Mouse (Mus musculus): ENCODE results near the gene Caly. TPM values are rescaled to one million over a fixed set of nuclear protein-coding genes. Genes with fewer than 3 reads are reported as not detected.

Gene Caly
- total RNA-seq (2018; cell fraction: chromatin; rRNA removed), result not detected
- total RNA-seq (2018; cell fraction: cytosol; rRNA removed), result not detected
- not detected for total RNA-seq (2018; cell fraction: nucleus; rRNA removed)
- polyA plus RNA-seq (2018), result not detected in 3 replicates

GRCm38 (mm10) chr7:140082242-140082678, at the start of gene Caly:
TSS of gene Caly (minus strand) at chr7:140082548.
- Histone ChIP-seq H3K4me3 (ENCODE audit: inconsistent target) (no peak within 1 kb of the TSS), H3K27ac (no peak within 1 kb of the TSS)
- 20% methylated on average over 14 of the region's 18 CpGs for WGBS (ENCODE audit: missing documents)

GRCm38 (mm10) chr7:140127911-140128310, 45.6 kb upstream of the Caly start:
- peak overlapping the region; percentile 94 for H3K27ac ChIP-seq

More at GRCm38 (mm10) chr7:140082242-140082678, at the start of gene Caly:
- no peaks in the 10 kb centered on the region for H3K36me3 ChIP-seq (ENCODE audit: inconsistent target)
- no peaks in the 10 kb centered on the region for H3K79me2 ChIP-seq (ENCODE audit: inconsistent target)

GRCm38 (mm10) chr7:140126934-140127333, 44.6 kb upstream of the Caly start:
- peak overlapping the region; percentile 94 for H3K27ac ChIP-seq
- H3K79me2 ChIP-seq (ENCODE audit: inconsistent target), result peaks cover 30% of the 10 kb centered on the region; the same call in 1 of the 2 replicates
- H3K36me3 ChIP-seq (ENCODE audit: inconsistent target), result peaks cover 17% of the 10 kb centered on the region
- WGBS (ENCODE audit: missing documents), result 32% methylated on average over 3 of the region's 3 CpGs
- H3K4me3 ChIP-seq (ENCODE audit: inconsistent target), result peak overlapping the region; percentile 26

More at GRCm38 (mm10) chr7:140127911-140128310, 45.6 kb upstream of the Caly start:
- no peak overlapping the region; the same call in 1 of the 2 replicates for H3K4me3 ChIP-seq (ENCODE audit: inconsistent target)
- 0% methylated on average over 2 of the region's 2 CpGs for WGBS (ENCODE audit: missing documents)
- peaks cover 30% of the 10 kb centered on the region; the same call in 1 of the 2 replicates for H3K79me2 ChIP-seq (ENCODE audit: inconsistent target)
- peaks cover 17% of the 10 kb centered on the region for H3K36me3 ChIP-seq (ENCODE audit: inconsistent target)

- peak overlapping the region; percentile 72 for H3K4me3 ChIP-seq (ENCODE audit: inconsistent target)
- WGBS (ENCODE audit: missing documents), result 4% methylated on average over 5 of the region's 5 CpGs
- peaks cover 17% of the 10 kb centered on the region for H3K36me3 ChIP-seq (ENCODE audit: inconsistent target)
- H3K79me2 ChIP-seq (ENCODE audit: inconsistent target), result peaks cover 30% of the 10 kb centered on the region; the same call in 1 of the 2 replicates
- peak overlapping the region; percentile 78 for H3K27ac ChIP-seq
Observed at GRCm38 (mm10) chr7:140126022-140126350, 43.6 kb upstream of the Caly start.

- Histone ChIP-seq H3K36me3 (ENCODE audit: inconsistent target) (peaks cover 13% of the 10 kb centered on the region), H3K27ac (peak overlapping the region; percentile 78), H3K79me2 (ENCODE audit: inconsistent target) (peaks cover 30% of the 10 kb centered on the region; the same call in 1 of the 2 replicates), H3K4me3 (ENCODE audit: inconsistent target) (peak overlapping the region; percentile 72)
- 3% methylated on average over 34 of the region's 40 CpGs for WGBS (ENCODE audit: missing documents)
Observed at GRCm38 (mm10) chr7:140125278-140126021, 43.1 kb upstream of the Caly start.

GRCm38 (mm10) chr7:140124382-140124781, 42.0 kb upstream of the Caly start:
- H3K79me2 ChIP-seq (ENCODE audit: inconsistent target), result peaks cover 25% of the 10 kb centered on the region; the same call in 1 of the 2 replicates
- H3K4me3 ChIP-seq (ENCODE audit: inconsistent target), result no peak overlapping the region
- WGBS (ENCODE audit: missing documents), result 100% methylated on average over 1 of the region's 1 CpGs
- H3K27ac ChIP-seq, result no peak overlapping the region
- peaks cover 2% of the 10 kb centered on the region; the same call in 1 of the 2 replicates for H3K36me3 ChIP-seq (ENCODE audit: inconsistent target)

- WGBS (ENCODE audit: missing documents), result 65% methylated on average over 4 of the region's 4 CpGs
- H3K36me3 ChIP-seq (ENCODE audit: inconsistent target), result no peaks in the 10 kb centered on the region
- H3K4me3 ChIP-seq (ENCODE audit: inconsistent target), result no peak overlapping the region
- no peak overlapping the region for H3K27ac ChIP-seq
- peaks cover 14% of the 10 kb centered on the region; the same call in 1 of the 2 replicates for H3K79me2 ChIP-seq (ENCODE audit: inconsistent target)
Observed at GRCm38 (mm10) chr7:140122765-140123164, 40.4 kb upstream of the Caly start.

- H3K79me2 ChIP-seq (ENCODE audit: inconsistent target), result peaks cover 7% of the 10 kb centered on the region; the same call in 1 of the 2 replicates
- WGBS (ENCODE audit: missing documents), result 77% methylated on average over 10 of the region's 13 CpGs
- H3K36me3 ChIP-seq (ENCODE audit: inconsistent target), result no peaks in the 10 kb centered on the region
- no peak overlapping the region for H3K4me3 ChIP-seq (ENCODE audit: inconsistent target)
- no peak overlapping the region for H3K27ac ChIP-seq
Observed at GRCm38 (mm10) chr7:140121338-140121910, 39.1 kb upstream of the Caly start.

GRCm38 (mm10) chr7:140120484-140120883, 38.1 kb upstream of the Caly start:
- Histone ChIP-seq H3K4me3 (ENCODE audit: inconsistent target) (no peak overlapping the region), H3K36me3 (ENCODE audit: inconsistent target) (no peaks in the 10 kb centered on the region), H3K27ac (no peak overlapping the region), H3K79me2 (ENCODE audit: inconsistent target) (peaks cover 6% of the 10 kb centered on the region; the same call in 1 of the 2 replicates)
- WGBS (ENCODE audit: missing documents), result 90% methylated on average over 2 of the region's 2 CpGs

- Histone ChIP-seq H3K36me3 (ENCODE audit: inconsistent target) (no peaks in the 10 kb centered on the region), H3K4me3 (ENCODE audit: inconsistent target) (peak within 1 kb of the TSS; percentile 92), H3K79me2 (ENCODE audit: inconsistent target) (peaks cover 20% of the 10 kb centered on the region; the same call in 1 of the 2 replicates), H3K27ac (peak within 1 kb of the TSS; percentile 87)
- 5% methylated on average over 25 of the region's 28 CpGs for WGBS (ENCODE audit: missing documents)
Observed at GRCm38 (mm10) chr7:140116329-140117054, 34.1 kb upstream of the Caly start, which contains the start of gene Echs1. TSS of gene Echs1 (minus strand) at chr7:140116476.

GRCm38 (mm10) chr7:140115583-140116328, 33.4 kb upstream of the Caly start, which contains the start of gene Paox:
TSS of gene Paox (plus strand) at chr7:140115799.
- Histone ChIP-seq H3K79me2 (ENCODE audit: inconsistent target) (peaks cover 20% of the 10 kb centered on the region; the same call in 1 of the 2 replicates), H3K36me3 (ENCODE audit: inconsistent target) (peaks cover 4% of the 10 kb centered on the region; the same call in 1 of the 2 replicates), H3K27ac (peak within 1 kb of the TSS; percentile 87), H3K4me3 (ENCODE audit: inconsistent target) (peak within 1 kb of the TSS; percentile 92)
- under 1% methylated on average over 23 of the region's 23 CpGs for WGBS (ENCODE audit: missing documents)

- peaks cover 20% of the 10 kb centered on the region; the same call in 1 of the 2 replicates for H3K79me2 ChIP-seq (ENCODE audit: inconsistent target)
- H3K27ac ChIP-seq, result peak overlapping the region; percentile 47
- H3K4me3 ChIP-seq (ENCODE audit: inconsistent target), result no peak overlapping the region
- H3K36me3 ChIP-seq (ENCODE audit: inconsistent target), result peaks cover 39% of the 10 kb centered on the region
- 32% methylated on average over 3 of the region's 3 CpGs for WGBS (ENCODE audit: missing documents)
Observed at GRCm38 (mm10) chr7:140111943-140112342, 29.6 kb upstream of the Caly start.

- no peak overlapping the region for H3K27ac ChIP-seq
- no peak overlapping the region for H3K4me3 ChIP-seq (ENCODE audit: inconsistent target)
- H3K79me2 ChIP-seq (ENCODE audit: inconsistent target), result no peaks in the 10 kb centered on the region
- peaks cover 33% of the 10 kb centered on the region for H3K36me3 ChIP-seq (ENCODE audit: inconsistent target)
- WGBS (ENCODE audit: missing documents), result 92% methylated on average over 4 of the region's 4 CpGs
Observed at GRCm38 (mm10) chr7:140104009-140104408, 21.7 kb upstream of the Caly start.
